Mouse (Mus musculus) limb, embryonic 13.5 days (tissue): ENCODE measurements at regions not wholly inside any gene's neighbourhood (a gene's known extent, or its start where the extent isn't known, plus 50 kb on each side); places are given as distances from the start of the nearest gene placed in this dataset.
"Not testable (repeated sequence)": the region's sequence is repeated elsewhere in the genome, so short reads cannot be mapped to it uniquely, and the experiment has no call there.

Experiments used
- ATAC-seq: fragments of 200-750 bp; cut with Nextera tagmentation; 2 replicates; pipeline ENCODE4 v1.8.0; 2017; ENCODE audit warnings: low read depth, moderate number of reproducible peaks, moderate TSS enrichment; ENCODE audit not compliant: low FRiP score
- H3K27ac ChIP-seq: fragments of 300-500 bp; sonication (generic); 2 replicates; pipeline ENCODE4 v1.5.1; 2015; ENCODE audit warnings: inconsistent platforms, mild to moderate bottlenecking, moderate library complexity
- H3K27me3 ChIP-seq: fragments of 300-500 bp; sonication (generic); 2 replicates; pipeline ENCODE4 v1.6.1; 2015; ENCODE audit warnings: mild to moderate bottlenecking, inconsistent platforms
- H3K36me3 ChIP-seq: fragments of 300-500 bp; sonication (generic); 2 replicates; pipeline ENCODE4 v1.6.1; 2015; ENCODE audit warnings: inconsistent platforms, mild to moderate bottlenecking, moderate library complexity
- H3K4me1 ChIP-seq: fragments of 300-500 bp; sonication (generic); 2 replicates; pipeline ENCODE4 v1.6.1; 2015; ENCODE audit warnings: inconsistent platforms
- H3K4me2 ChIP-seq: fragments of 300-500 bp; sonication (generic); replicated peaks from 2 replicates; pipeline ENCODE4 v1.6.1; 2015; ENCODE audit warnings: inconsistent platforms, mild to moderate bottlenecking, moderate library complexity
- H3K4me3 ChIP-seq: fragments of 300-500 bp; sonication (generic); 2 replicates; pipeline ENCODE4 v1.5.1; 2015; ENCODE audit warnings: moderate library complexity, mild to moderate bottlenecking, inconsistent platforms
- H3K9ac ChIP-seq: fragments of 300-500 bp; sonication (generic); 2 replicates; pipeline ENCODE4 v1.6.1; 2015; ENCODE audit warnings: mild to moderate bottlenecking, inconsistent platforms
- H3K9me3 ChIP-seq: fragments of 300-500 bp; sonication (generic); 2 replicates; pipeline ENCODE4 v1.6.1; 2016; ENCODE audit warnings: inconsistent platforms
- WGBS: fragments of 180-500 bp; shearing (Covaris S2); methylation state at CpG from one replicate; pipeline ENCODE4 v1.1.7; 2015; 5-methylcytosine and 5-hydroxymethylcytosine counted together

GRCm38 (mm10) chr10:34667203-34667602 is 184.0 kb downstream of the Frk start:
- Histone ChIP-seq H3K36me3 (no peaks in the 10 kb centered on the region), H3K9me3 (no peaks in the 10 kb centered on the region), H3K9ac (no peak overlapping the region), H3K27me3 (no peaks in the 10 kb centered on the region), H3K4me3 (no peak overlapping the region), H3K4me1 (no peaks in the 10 kb centered on the region), H3K4me2 (no peak overlapping the region), H3K27ac (no peak overlapping the region)
- no peak for ATAC-seq
- WGBS = 69% methylated on average over 2 of the region's 2 CpGs

GRCm38 (mm10) chr10:34667735-34668439 is 184.7 kb downstream of the Frk start:
- WGBS = 70% methylated on average over 5 of the region's 5 CpGs
- Histone ChIP-seq H3K9me3 (no peaks in the 10 kb centered on the region), H3K36me3 (no peaks in the 10 kb centered on the region), H3K27me3 (no peaks in the 10 kb centered on the region), H3K27ac (no peak overlapping the region), H3K4me1 (no peaks in the 10 kb centered on the region), H3K4me2 (no peak overlapping the region), H3K9ac (no peak overlapping the region), H3K4me3 (no peak overlapping the region)
- no peak for ATAC-seq

GRCm38 (mm10) chr10:34671791-34672190 is 188.6 kb downstream of the Frk start:
- no peak overlapping the region for H3K4me3 ChIP-seq
- no peaks in the 10 kb centered on the region for H3K27me3 ChIP-seq
- no peak overlapping the region for H3K9ac ChIP-seq
- ATAC-seq = no peak
- no peaks in the 10 kb centered on the region for H3K4me1 ChIP-seq
- H3K4me2 ChIP-seq = no peak overlapping the region
- no peak overlapping the region for H3K27ac ChIP-seq
- no peaks in the 10 kb centered on the region for H3K9me3 ChIP-seq
- H3K36me3 ChIP-seq = no peaks in the 10 kb centered on the region
- WGBS = 93% methylated on average over 2 of the region's 2 CpGs

- H3K4me1 ChIP-seq, H3K9ac ChIP-seq, H3K4me3 ChIP-seq, H3K9me3 ChIP-seq, H3K4me2 ChIP-seq, ATAC-seq, H3K27ac ChIP-seq, H3K36me3 ChIP-seq, H3K27me3 ChIP-seq: not testable (repeated sequence)
- WGBS = 90% methylated on average over 9 of the region's 9 CpGs
These were observed 216.2 kb downstream of the Frk start for GRCm38 (mm10) chr10:34699414-34699813.

GRCm38 (mm10) chr10:34701956-34702355 is 218.8 kb downstream of the Frk start:
- Histone ChIP-seq H3K4me1 (no peaks in the 10 kb centered on the region), H3K36me3 (no peaks in the 10 kb centered on the region), H3K4me2 (no peak overlapping the region), H3K27me3 (no peaks in the 10 kb centered on the region), H3K4me3 (no peak overlapping the region), H3K9me3 (no peaks in the 10 kb centered on the region), H3K27ac (no peak overlapping the region), H3K9ac (no peak overlapping the region)
- 88% methylated on average over 1 of the region's 1 CpGs for WGBS
- ATAC-seq = no peak

- Histone ChIP-seq H3K4me3 (no peak overlapping the region), H3K27ac (no peak overlapping the region), H3K27me3 (no peaks in the 10 kb centered on the region), H3K9ac (no peak overlapping the region), H3K4me2 (no peak overlapping the region), H3K36me3 (no peaks in the 10 kb centered on the region), H3K4me1 (no peaks in the 10 kb centered on the region), H3K9me3 (no peaks in the 10 kb centered on the region)
- no peak for ATAC-seq
- WGBS = 95% methylated on average over 12 of the region's 12 CpGs
These were observed 222.2 kb downstream of the Frk start for GRCm38 (mm10) chr10:34705416-34705815.

- Histone ChIP-seq H3K36me3 (no peaks in the 10 kb centered on the region), H3K9ac (no peak overlapping the region), H3K4me2 (no peak overlapping the region), H3K9me3 (no peaks in the 10 kb centered on the region), H3K4me1 (no peaks in the 10 kb centered on the region), H3K4me3 (no peak overlapping the region), H3K27me3 (no peaks in the 10 kb centered on the region), H3K27ac (no peak overlapping the region)
- 50% methylated on average over 2 of the region's 2 CpGs for WGBS
- ATAC-seq = no peak
These were observed 248.1 kb downstream of the Frk start for GRCm38 (mm10) chr10:34731249-34731648.

- no peak for ATAC-seq
These were observed 279.2 kb downstream of the Frk start for GRCm38 (mm10) chr10:34762426-34762825.

GRCm38 (mm10) chr10:34792099-34792498 is 308.9 kb downstream of the Frk start:
- 48% methylated on average over 2 of the region's 2 CpGs for WGBS
- H3K4me2 ChIP-seq = no peak overlapping the region
- no peak for ATAC-seq

More at GRCm38 (mm10) chr10:34762426-34762825, 279.2 kb downstream of the Frk start:
- no peak overlapping the region for H3K9ac ChIP-seq
- H3K27me3 ChIP-seq = no peaks in the 10 kb centered on the region
- no peak overlapping the region for H3K4me3 ChIP-seq
- no peaks in the 10 kb centered on the region for H3K9me3 ChIP-seq
- H3K4me1 ChIP-seq = no peaks in the 10 kb centered on the region
- no peaks in the 10 kb centered on the region for H3K36me3 ChIP-seq
- H3K4me2 ChIP-seq = no peak overlapping the region
- no peak overlapping the region for H3K27ac ChIP-seq

GRCm38 (mm10) chr10:34811131-34811530 is 327.9 kb downstream of the Frk start:
- ATAC-seq = no peak
- WGBS = 83% methylated on average over 3 of the region's 3 CpGs
- no peak overlapping the region for H3K9ac ChIP-seq

More at GRCm38 (mm10) chr10:34792099-34792498, 308.9 kb downstream of the Frk start:
- H3K9me3 ChIP-seq = no peaks in the 10 kb centered on the region
- H3K27ac ChIP-seq = no peak overlapping the region
- no peaks in the 10 kb centered on the region for H3K36me3 ChIP-seq
- H3K9ac ChIP-seq = no peak overlapping the region
- H3K4me3 ChIP-seq = no peak overlapping the region
- no peaks in the 10 kb centered on the region for H3K27me3 ChIP-seq
- H3K4me1 ChIP-seq = no peaks in the 10 kb centered on the region

GRCm38 (mm10) chr10:34824121-34824520 is 340.9 kb downstream of the Frk start:
- H3K4me3 ChIP-seq = no peak overlapping the region
- H3K9ac ChIP-seq = no peak overlapping the region
- no peak overlapping the region for H3K27ac ChIP-seq
- no peaks in the 10 kb centered on the region for H3K4me1 ChIP-seq
- H3K4me2 ChIP-seq = no peak overlapping the region
- no peaks in the 10 kb centered on the region for H3K9me3 ChIP-seq
- no peaks in the 10 kb centered on the region for H3K36me3 ChIP-seq
- no peaks in the 10 kb centered on the region for H3K27me3 ChIP-seq
- no peak for ATAC-seq

More at GRCm38 (mm10) chr10:34811131-34811530, 327.9 kb downstream of the Frk start:
- no peak overlapping the region for H3K4me3 ChIP-seq
- H3K36me3 ChIP-seq = no peaks in the 10 kb centered on the region
- H3K27me3 ChIP-seq = no peaks in the 10 kb centered on the region
- no peak overlapping the region for H3K4me2 ChIP-seq
- H3K9me3 ChIP-seq = no peaks in the 10 kb centered on the region
- no peak overlapping the region for H3K27ac ChIP-seq
- H3K4me1 ChIP-seq = no peaks in the 10 kb centered on the region

GRCm38 (mm10) chr10:34842015-34842504 is 358.9 kb downstream of the Frk start:
- 87% methylated on average over 3 of the region's 3 CpGs for WGBS

More at GRCm38 (mm10) chr10:34842015-34842504, 358.9 kb downstream of the Frk start:
- Histone ChIP-seq H3K9me3 (no peaks in the 10 kb centered on the region; the same call in 1 of the 2 replicates), H3K4me2 (no peak overlapping the region), H3K4me1 (no peaks in the 10 kb centered on the region), H3K4me3 (no peak overlapping the region), H3K9ac (no peak overlapping the region), H3K36me3 (no peaks in the 10 kb centered on the region), H3K27ac (no peak overlapping the region), H3K27me3 (no peaks in the 10 kb centered on the region)
- no peak for ATAC-seq
